Mouse (Mus musculus) hindbrain, embryonic 14.5 days (tissue): ENCODE measurements at regions not wholly inside any gene's neighbourhood (a gene's known extent, or its start where the extent isn't known, plus 50 kb on each side); places are given as distances from the start of the nearest gene placed in this dataset.

ENCODE experiments used
- ATAC-seq: fragments of 200-750 bp; cut with Nextera tagmentation; 2 replicates; pipeline ENCODE4 v1.8.0; 2017; ENCODE audit warnings: moderate number of reproducible peaks, mild to moderate bottlenecking, moderate TSS enrichment, moderate library complexity; ENCODE audit not compliant: low FRiP score
- DNase-seq: peaks from one replicate; pipeline ENCODE4 v3.0.0-alpha.2; 2015; ENCODE audit warnings: low spot score
- H3K27ac ChIP-seq: fragments of 300-500 bp; sonication (generic); 2 replicates; pipeline ENCODE4 v1.5.1; 2014; ENCODE audit warnings: mild to moderate bottlenecking, moderate library complexity
- H3K27me3 ChIP-seq: fragments of 300-500 bp; sonication (generic); 2 replicates; pipeline ENCODE4 v1.6.1; 2014; ENCODE audit warnings: mild to moderate bottlenecking, low read length, mixed read lengths; ENCODE audit not compliant: control insufficient read depth, insufficient read depth
- H3K36me3 ChIP-seq: fragments of 300-500 bp; sonication (generic); replicated peaks from 2 replicates; pipeline ENCODE4 v1.6.1; 2014; ENCODE audit not compliant: control insufficient read depth, insufficient read depth
- H3K4me1 ChIP-seq: fragments of 300-500 bp; sonication (generic); replicated peaks from 2 replicates; pipeline ENCODE4 v1.6.1; 2014; ENCODE audit warnings: antibody characterized with exemption, low read length, mixed read lengths; ENCODE audit not compliant: control insufficient read depth, insufficient read depth
- H3K4me2 ChIP-seq: fragments of 300-500 bp; sonication (generic); replicated peaks from 2 replicates; pipeline ENCODE4 v1.6.1; 2014; ENCODE audit warnings: mild to moderate bottlenecking, moderate library complexity
- H3K4me3 ChIP-seq: fragments of 300-500 bp; sonication (generic); replicated peaks from 2 replicates; pipeline ENCODE4 v1.5.1; 2014; ENCODE audit warnings: mild to moderate bottlenecking, low read length
- H3K9ac ChIP-seq: fragments of 300-500 bp; sonication (generic); 2 replicates; pipeline ENCODE4 v1.6.1; 2014
- H3K9me3 ChIP-seq: fragments of 300-500 bp; sonication (generic); 2 replicates; pipeline ENCODE4 v1.6.1; 2016; ENCODE audit warnings: low read length; ENCODE audit not compliant: control insufficient read depth
- WGBS: fragments of 180-500 bp; shearing (Covaris S2); extraction: QIAGEN DNeasy Blood & Tissue Kit; methylation state at CpG from one replicate; pipeline ENCODE4 v1.1.7; 2014; 5-methylcytosine and 5-hydroxymethylcytosine counted together

DNA sequence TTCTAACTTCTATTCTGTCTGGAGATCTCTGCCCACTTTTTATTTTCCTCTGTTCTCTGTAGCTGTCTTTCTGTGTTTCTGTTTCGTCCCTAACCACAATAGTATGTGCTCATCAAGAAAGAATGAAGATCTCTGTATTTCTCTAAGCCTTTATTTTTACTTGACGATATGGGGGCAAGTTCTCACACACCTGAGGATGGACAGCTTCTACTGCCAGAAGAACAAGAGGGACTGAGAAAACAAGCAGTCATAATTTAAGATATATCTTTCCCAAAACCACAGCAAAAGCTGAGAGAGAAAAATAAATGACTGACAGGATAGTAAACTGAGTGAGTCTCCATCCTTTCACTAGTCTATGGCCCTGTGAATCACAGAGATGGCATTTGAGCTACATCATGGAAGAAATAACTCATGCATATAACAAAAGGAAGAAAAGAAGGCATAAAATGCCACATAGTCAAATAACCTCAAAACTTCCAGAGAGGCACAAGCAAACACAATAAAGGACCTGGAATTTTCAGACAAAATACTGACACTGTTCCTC is 3216.2 kb upstream of the Gm6569 start:
- no peaks in the 10 kb centered on the region for H3K4me1 ChIP-seq
- H3K27me3 ChIP-seq: no peaks in the 10 kb centered on the region
- no peak overlapping the region for H3K4me3 ChIP-seq
- 77% methylated on average over 2 of the region's 2 CpGs for WGBS
- no peaks in the 10 kb centered on the region for H3K9me3 ChIP-seq
- no peak overlapping the region for H3K27ac ChIP-seq
- H3K4me2 ChIP-seq: no peak overlapping the region
- ATAC-seq: no peak
- H3K9ac ChIP-seq: no peak overlapping the region
- no peaks in the 10 kb centered on the region for H3K36me3 ChIP-seq
- DNase-seq: no peak

DNA sequence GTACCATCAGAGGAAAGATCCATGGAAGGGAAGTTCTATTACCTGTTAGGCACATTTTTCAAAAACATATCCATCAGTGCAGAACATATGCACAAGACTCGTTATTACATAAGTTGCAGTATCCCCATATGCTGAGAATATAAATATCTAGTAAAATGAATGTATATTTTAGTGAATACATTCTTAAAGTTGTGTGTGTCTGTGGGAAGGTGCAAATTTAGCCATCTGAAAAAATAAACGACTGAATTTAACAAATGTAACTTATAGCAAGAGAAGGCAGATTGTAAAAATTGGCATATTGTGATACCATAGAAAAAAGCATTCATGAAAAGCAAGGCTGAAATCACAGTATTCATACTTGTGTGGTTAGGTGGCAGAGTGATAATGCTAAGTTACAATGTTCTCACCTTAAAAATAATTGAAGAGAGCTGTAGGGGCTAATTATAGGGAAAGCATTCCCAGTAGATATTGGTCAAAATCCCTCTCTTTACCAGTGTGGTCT is 3193.3 kb upstream of the Gm6569 start:
- no peak overlapping the region for H3K4me3 ChIP-seq
- WGBS: 80% methylated on average over 2 of the region's 2 CpGs
- H3K27me3 ChIP-seq: no peaks in the 10 kb centered on the region
- DNase-seq (no peak), ATAC-seq (no peak)
- H3K4me2 ChIP-seq: no peak overlapping the region
- H3K4me1 ChIP-seq: 0 out of 2 replicates have a peak, but pooled peaks cover 5% of the 10 kb centered on the region
- no peaks in the 10 kb centered on the region for H3K36me3 ChIP-seq
- H3K9ac ChIP-seq: no peak overlapping the region
- H3K9me3 ChIP-seq: no peaks in the 10 kb centered on the region
- no peak overlapping the region for H3K27ac ChIP-seq

DNA sequence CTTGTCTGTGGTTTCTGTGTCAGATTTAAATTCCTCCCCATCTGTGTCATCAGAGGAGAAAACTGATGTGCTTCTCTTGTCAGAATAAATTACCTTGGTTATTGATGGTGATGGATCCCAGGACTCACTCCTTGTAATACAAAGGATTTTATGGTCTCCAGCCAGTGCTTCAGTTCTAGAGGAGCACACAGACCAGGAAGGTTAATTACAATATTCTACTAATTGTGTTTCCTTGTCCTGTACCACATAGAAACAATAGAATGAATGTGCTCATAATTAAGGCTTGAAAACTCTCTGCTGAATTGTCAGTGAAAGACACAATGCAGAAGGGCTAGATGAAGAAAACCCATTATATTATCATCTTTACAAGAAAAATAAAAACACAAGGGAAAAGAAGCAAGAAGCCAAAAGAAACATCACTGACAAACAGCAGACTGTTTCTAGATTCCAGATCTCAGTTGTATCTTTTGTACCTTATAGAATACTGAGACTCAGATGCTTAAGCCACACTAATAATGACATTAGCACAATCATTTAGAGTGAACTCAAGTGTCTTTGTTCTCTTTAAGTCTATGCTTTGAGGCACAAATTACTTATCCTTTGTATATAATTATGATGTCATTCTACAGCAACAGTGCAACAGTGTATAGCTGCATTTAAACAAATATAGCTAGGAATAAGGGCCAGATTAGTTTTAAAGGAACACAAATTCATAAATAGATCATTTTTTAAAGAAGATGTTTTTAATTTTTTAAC is 3189.7 kb upstream of the Gm6569 start:
- Histone ChIP-seq H3K9ac (no peak overlapping the region), H3K9me3 (no peaks in the 10 kb centered on the region), H3K4me2 (no peak overlapping the region), H3K27ac (peak overlapping the region; percentile 38; the same call in 1 of the 2 replicates), H3K4me3 (no peak overlapping the region), H3K27me3 (no peaks in the 10 kb centered on the region), H3K36me3 (no peaks in the 10 kb centered on the region), H3K4me1 (0 out of 2 replicates have a peak, but pooled peaks cover 5% of the 10 kb centered on the region)
- DNase-seq (peak; percentile 32), ATAC-seq (peak; percentile 51; the same call in 1 of the 2 replicates)

DNA sequence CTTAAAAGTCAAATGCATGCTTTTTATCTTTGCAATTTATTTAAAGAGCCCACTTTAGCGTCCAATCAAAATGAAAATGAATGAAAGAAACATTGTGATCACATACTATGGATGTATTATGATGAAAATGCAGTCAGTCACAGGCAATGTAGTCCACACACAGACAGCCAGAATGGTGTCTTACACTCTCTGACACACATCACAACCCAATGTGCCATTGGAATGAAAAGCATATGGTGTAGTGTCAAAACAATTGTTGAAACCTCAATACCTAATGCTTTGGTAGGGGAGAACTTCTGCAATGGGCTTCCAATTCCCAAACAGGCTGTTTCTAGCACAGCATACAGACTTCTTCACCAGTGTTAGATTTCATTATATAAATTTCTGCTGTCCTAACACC is 3158.8 kb upstream of the Gm6569 start:
- Histone ChIP-seq H3K27me3 (no peaks in the 10 kb centered on the region), H3K36me3 (no peaks in the 10 kb centered on the region), H3K9me3 (no peaks in the 10 kb centered on the region), H3K4me2 (no peak overlapping the region), H3K9ac (no peak overlapping the region), H3K27ac (no peak overlapping the region), H3K4me1 (no peaks in the 10 kb centered on the region), H3K4me3 (no peak overlapping the region)
- no peak for DNase-seq
- 75% methylated on average over 1 of the region's 1 CpGs for WGBS
- no peak for ATAC-seq

DNA sequence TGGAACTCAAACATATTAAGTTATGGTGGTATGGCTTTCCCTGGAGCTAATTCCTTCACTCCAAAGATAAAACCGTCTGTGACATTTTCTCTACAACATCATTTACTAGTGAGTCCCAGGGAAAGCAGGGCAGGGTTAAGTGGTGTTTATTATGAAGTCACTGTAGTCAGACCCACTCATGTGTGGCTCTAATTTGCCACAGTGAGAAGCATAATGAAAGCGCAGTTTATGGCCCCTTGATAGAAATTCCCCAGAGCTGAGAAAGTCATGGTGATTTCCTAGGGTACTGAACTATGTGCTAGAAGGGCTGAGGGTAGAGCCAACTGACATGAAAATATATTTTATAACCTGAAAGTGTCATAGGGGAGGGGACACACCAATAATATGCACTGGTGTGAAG is 3129.8 kb upstream of the Gm6569 start:
- Histone ChIP-seq H3K27me3 (no peaks in the 10 kb centered on the region), H3K4me2 (no peak overlapping the region), H3K9me3 (no peaks in the 10 kb centered on the region), H3K4me1 (no peaks in the 10 kb centered on the region), H3K36me3 (no peaks in the 10 kb centered on the region), H3K9ac (no peak overlapping the region), H3K4me3 (no peak overlapping the region), H3K27ac (no peak overlapping the region)
- WGBS: 54% methylated on average over 2 of the region's 2 CpGs
- ATAC-seq: no peak
- no peak for DNase-seq

DNA sequence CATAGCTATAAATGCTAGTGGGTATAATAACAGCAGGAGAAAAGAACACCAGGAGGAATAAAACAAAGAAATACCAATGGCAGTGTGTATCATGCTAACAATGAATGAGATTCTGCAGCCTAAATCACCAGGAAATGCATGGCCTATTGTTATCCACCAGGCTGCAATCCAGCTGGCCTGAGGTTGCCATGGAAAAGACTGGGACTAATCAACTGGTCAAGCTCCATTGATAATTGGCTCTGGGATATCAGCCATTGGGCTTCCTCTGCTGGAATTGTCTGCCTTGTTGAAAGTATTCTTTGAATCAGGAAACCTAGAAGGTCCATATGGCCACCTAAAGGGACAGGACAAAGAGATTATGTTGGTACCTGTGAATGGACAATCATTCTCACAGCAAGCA is 3120.6 kb upstream of the Gm6569 start:
- no peaks in the 10 kb centered on the region for H3K36me3 ChIP-seq
- peak overlapping the region; percentile 16; the same call in 1 of the 2 replicates for H3K27ac ChIP-seq
- no peaks in the 10 kb centered on the region for H3K4me1 ChIP-seq
- no peaks in the 10 kb centered on the region for H3K9me3 ChIP-seq
- no peak overlapping the region for H3K4me2 ChIP-seq
- no peak overlapping the region for H3K4me3 ChIP-seq
- peak; percentile 47 for DNase-seq
- ATAC-seq: peak; percentile 80; the same call in 1 of the 2 replicates
- no peak overlapping the region for H3K9ac ChIP-seq
- no peaks in the 10 kb centered on the region for H3K27me3 ChIP-seq

DNA sequence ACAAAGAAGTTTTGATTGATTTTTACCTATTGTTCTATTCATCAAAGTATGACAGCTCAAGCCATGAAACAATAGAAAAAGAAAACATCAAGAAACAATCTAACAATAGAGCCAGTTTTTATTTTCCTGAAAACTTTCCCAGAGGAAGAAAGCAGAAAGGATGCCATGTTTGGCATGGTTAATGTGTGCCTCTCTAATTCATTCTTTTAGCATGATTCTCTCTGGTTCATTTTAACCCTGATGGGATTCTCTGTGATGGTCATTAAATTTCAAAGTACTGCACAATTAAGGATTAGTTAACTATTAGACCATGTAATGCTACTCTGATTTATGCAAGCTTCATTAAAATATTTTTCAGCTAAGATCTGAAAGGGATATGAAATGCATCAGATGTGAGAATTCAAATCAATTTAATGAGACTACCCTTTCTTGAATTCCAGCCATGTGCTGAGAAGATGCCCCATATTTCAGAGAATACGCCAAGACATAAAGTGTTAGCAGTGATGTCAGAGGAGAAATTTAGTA is 3106.9 kb upstream of the Gm6569 start:
- no peak overlapping the region for H3K4me2 ChIP-seq
- 75% methylated on average over 1 of the region's 1 CpGs for WGBS
- H3K9ac ChIP-seq: no peak overlapping the region
- no peak for ATAC-seq
- no peak overlapping the region for H3K27ac ChIP-seq
- H3K4me1 ChIP-seq: no peaks in the 10 kb centered on the region
- H3K27me3 ChIP-seq: no peaks in the 10 kb centered on the region
- no peak for DNase-seq
- H3K36me3 ChIP-seq: no peaks in the 10 kb centered on the region
- H3K4me3 ChIP-seq: no peak overlapping the region
- H3K9me3 ChIP-seq: no peaks in the 10 kb centered on the region

DNA sequence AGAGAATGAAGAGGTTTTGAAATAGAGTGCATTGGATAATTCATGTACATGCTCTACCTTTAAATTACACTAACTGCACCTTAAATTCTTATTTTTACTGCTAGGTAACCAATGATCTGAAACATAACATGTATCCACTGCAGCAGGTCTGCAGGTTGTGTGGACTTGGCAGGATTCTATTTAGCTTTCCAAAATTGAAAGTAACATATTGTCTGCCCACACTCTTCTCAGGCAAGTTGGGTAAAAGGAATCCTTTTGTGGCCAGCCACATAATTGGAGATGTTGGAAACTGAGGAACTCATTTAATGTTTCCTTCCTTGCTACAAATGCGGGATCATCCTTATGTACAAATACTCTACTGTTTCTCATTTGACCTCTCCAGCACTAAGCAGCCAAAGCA is 3106.4 kb upstream of the Gm6569 start:
- no peak overlapping the region for H3K9ac ChIP-seq
- no peak overlapping the region for H3K4me3 ChIP-seq
- DNase-seq (no peak), ATAC-seq (no peak)
- no peak overlapping the region for H3K27ac ChIP-seq
- 86% methylated on average over 1 of the region's 1 CpGs for WGBS
- H3K4me2 ChIP-seq: no peak overlapping the region
- no peaks in the 10 kb centered on the region for H3K4me1 ChIP-seq
- H3K9me3 ChIP-seq: no peaks in the 10 kb centered on the region
- no peaks in the 10 kb centered on the region for H3K36me3 ChIP-seq
- H3K27me3 ChIP-seq: no peaks in the 10 kb centered on the region

DNA sequence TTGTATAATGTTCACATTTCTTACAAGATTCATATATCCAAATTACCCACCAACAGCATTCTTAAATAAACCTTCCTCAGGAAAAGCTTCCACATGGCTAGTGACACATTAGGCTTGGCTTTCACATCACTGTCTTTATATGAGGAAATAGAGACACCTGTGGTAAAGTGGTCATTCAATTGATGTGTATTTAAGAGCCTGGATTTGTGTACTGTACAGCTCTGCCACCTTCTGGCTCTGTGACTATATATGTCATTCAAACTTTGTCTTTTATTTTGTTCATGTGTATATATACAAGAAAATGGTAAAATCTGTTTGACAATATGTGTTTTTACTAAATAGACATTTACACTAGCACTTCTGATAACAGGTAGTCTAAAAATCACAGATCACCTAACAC is 3090.1 kb upstream of the Gm6569 start:
- peak; percentile 33 for DNase-seq
- 0 out of 2 replicates have a peak, but pooled peaks cover 4% of the 10 kb centered on the region for H3K9me3 ChIP-seq

More for the DNA sequence above, 3090.1 kb upstream of the Gm6569 start:
- H3K4me1 ChIP-seq: no peaks in the 10 kb centered on the region
- ATAC-seq: no peak
- no peak overlapping the region for H3K4me2 ChIP-seq
- no peaks in the 10 kb centered on the region for H3K27me3 ChIP-seq
- no peak overlapping the region for H3K9ac ChIP-seq
- H3K27ac ChIP-seq: no peak overlapping the region
- H3K36me3 ChIP-seq: no peaks in the 10 kb centered on the region
- H3K4me3 ChIP-seq: no peak overlapping the region
